Mouse (Mus musculus): ENCODE results near the gene Smg6. TPM values are rescaled to one million over a fixed set of nuclear protein-coding genes. Genes with fewer than 3 reads are reported as not detected.

The Smg6 gene
- 23.3 and 24.1 TPM in 2 replicates for polyA plus RNA-seq (2016; fragmentation: Nextera tagmentation; extraction: Ambion mirVana)

- Histone ChIP-seq H3K4me2 (replicated peaks) (peak within 1 kb of the TSS; percentile 57), H3K9ac (peak within 1 kb of the TSS; percentile 86), H3K4me3 (peak within 1 kb of the TSS; percentile 80), H3K27me3 (no peaks in the 10 kb centered on the region), H3K9me3 (no peaks in the 10 kb centered on the region), H3K36me3 (peaks cover 8% of the 10 kb centered on the region), H3K27ac (peak within 1 kb of the TSS; percentile 98), H3K4me1 (peaks cover 16% of the 10 kb centered on the region)
- under 1% methylated on average over 79 of the region's 88 CpGs for WGBS
- ATAC-seq (ENCODE audit: insufficient number of reproducible peaks, insufficient read depth, low FRiP score, low TSS enrichment) = peak; percentile 93
Observed at GRCm38 (mm10) chr11:74925577-74926387, at the start of gene Smg6, which contains the start of gene Srr. TSS of gene Smg6 (plus strand) at chr11:74925823. TSS of gene Srr (minus strand) at chr11:74925948.

- H3K4me2 ChIP-seq (replicated peaks) = peak overlapping the region; percentile 37
- no peaks in the 10 kb centered on the region for H3K27me3 ChIP-seq
- H3K9ac ChIP-seq = peak overlapping the region; percentile 7; the same call in 1 of the 2 replicates
- H3K4me1 ChIP-seq = peaks cover 13% of the 10 kb centered on the region; the same call in 1 of the 2 replicates
- 3% methylated on average over 9 of the region's 9 CpGs for WGBS
- H3K27ac ChIP-seq = 0 out of 2 replicates have a peak overlapping the region, but pooled peaks have one; percentile 23
- no peaks in the 10 kb centered on the region for H3K9me3 ChIP-seq
- no peaks in the 10 kb centered on the region for H3K36me3 ChIP-seq
- H3K4me3 ChIP-seq = no peak overlapping the region
- ATAC-seq (ENCODE audit: insufficient number of reproducible peaks, insufficient read depth, low FRiP score, low TSS enrichment) = peak; percentile 78; the same call in 1 of the 2 replicates
Observed at GRCm38 (mm10) chr11:74876801-74877200, 48.8 kb upstream of the Smg6 start.

- Histone ChIP-seq H3K9ac (no peak overlapping the region), H3K27ac (no peak overlapping the region), H3K4me2 (replicated peaks) (no peak overlapping the region), H3K9me3 (no peaks in the 10 kb centered on the region), H3K36me3 (no peaks in the 10 kb centered on the region), H3K27me3 (no peaks in the 10 kb centered on the region), H3K4me3 (no peak overlapping the region), H3K4me1 (peaks cover 7% of the 10 kb centered on the region; the same call in 1 of the 2 replicates)
- WGBS = 89% methylated on average over 9 of the region's 9 CpGs
- no peak for ATAC-seq (ENCODE audit: insufficient number of reproducible peaks, insufficient read depth, low FRiP score, low TSS enrichment)
Observed at GRCm38 (mm10) chr11:74880999-74881398, 44.6 kb upstream of the Smg6 start.

GRCm38 (mm10) chr11:74881979-74882378 lies 43.6 kb upstream of the Smg6 start:
- no peaks in the 10 kb centered on the region for H3K27me3 ChIP-seq
- H3K9ac ChIP-seq = no peak overlapping the region; the same call in 1 of the 2 replicates
- WGBS = 74% methylated on average over 14 of the region's 14 CpGs
- no peaks in the 10 kb centered on the region for H3K36me3 ChIP-seq
- H3K9me3 ChIP-seq = no peaks in the 10 kb centered on the region
- no peak overlapping the region for H3K4me3 ChIP-seq
- H3K27ac ChIP-seq = no peak overlapping the region
- H3K4me1 ChIP-seq = peaks cover under 1% of the 10 kb centered on the region; the same call in 1 of the 2 replicates
- no peak overlapping the region for H3K4me2 ChIP-seq (replicated peaks)
- no peak for ATAC-seq (ENCODE audit: insufficient number of reproducible peaks, insufficient read depth, low FRiP score, low TSS enrichment)

GRCm38 (mm10) chr11:74883098-74883497 lies 42.5 kb upstream of the Smg6 start:
- no peaks in the 10 kb centered on the region for H3K27me3 ChIP-seq
- H3K4me3 ChIP-seq = no peak overlapping the region
- no peak overlapping the region for H3K27ac ChIP-seq
- H3K9me3 ChIP-seq = no peaks in the 10 kb centered on the region
- no peak overlapping the region for H3K9ac ChIP-seq
- H3K4me2 ChIP-seq (replicated peaks) = no peak overlapping the region
- WGBS = 94% methylated on average over 10 of the region's 10 CpGs
- H3K36me3 ChIP-seq = no peaks in the 10 kb centered on the region
- no peak for ATAC-seq (ENCODE audit: insufficient number of reproducible peaks, insufficient read depth, low FRiP score, low TSS enrichment)
- no peaks in the 10 kb centered on the region for H3K4me1 ChIP-seq

- H3K36me3 ChIP-seq = peaks cover 3% of the 10 kb centered on the region; the same call in 1 of the 2 replicates
- peaks cover 5% of the 10 kb centered on the region for H3K4me1 ChIP-seq
- no peak overlapping the region for H3K27ac ChIP-seq
- ATAC-seq (ENCODE audit: insufficient number of reproducible peaks, insufficient read depth, low FRiP score, low TSS enrichment) = no peak
- no peaks in the 10 kb centered on the region for H3K9me3 ChIP-seq
- no peak overlapping the region for H3K4me3 ChIP-seq
- no peaks in the 10 kb centered on the region for H3K27me3 ChIP-seq
- H3K9ac ChIP-seq = no peak overlapping the region
- 80% methylated on average over 4 of the region's 4 CpGs for WGBS
- no peak overlapping the region for H3K4me2 ChIP-seq (replicated peaks)
Observed at GRCm38 (mm10) chr11:74894619-74895018, 31.0 kb upstream of the Smg6 start.

- Histone ChIP-seq H3K4me1 (peaks cover 5% of the 10 kb centered on the region), H3K27me3 (no peaks in the 10 kb centered on the region), H3K27ac (peak overlapping the region; percentile 76), H3K36me3 (peaks cover 19% of the 10 kb centered on the region), H3K9ac (peak overlapping the region; percentile 77), H3K4me3 (peak overlapping the region; percentile 86), H3K9me3 (no peaks in the 10 kb centered on the region), H3K4me2 (replicated peaks) (peak overlapping the region; percentile 98)
- under 1% methylated on average over 49 of the region's 55 CpGs for WGBS
- peak; percentile 61; the same call in 1 of the 2 replicates for ATAC-seq (ENCODE audit: insufficient number of reproducible peaks, insufficient read depth, low FRiP score, low TSS enrichment)
Observed at GRCm38 (mm10) chr11:74895980-74896900, 29.4 kb upstream of the Smg6 start.

GRCm38 (mm10) chr11:74896901-74897677 lies 28.5 kb upstream of the Smg6 start, which contains the start of gene Sgsm2:
TSS of gene Sgsm2 (minus strand) at chr11:74897060.
- H3K36me3 ChIP-seq = peaks cover 28% of the 10 kb centered on the region
- peak; percentile 75 for ATAC-seq (ENCODE audit: insufficient number of reproducible peaks, insufficient read depth, low FRiP score, low TSS enrichment)
- H3K9me3 ChIP-seq = no peaks in the 10 kb centered on the region
- H3K4me3 ChIP-seq = peak within 1 kb of the TSS; percentile 86
- peaks cover 5% of the 10 kb centered on the region for H3K4me1 ChIP-seq
- peak within 1 kb of the TSS; percentile 77 for H3K9ac ChIP-seq
- H3K4me2 ChIP-seq (replicated peaks) = peak within 1 kb of the TSS; percentile 98
- peak within 1 kb of the TSS; percentile 76 for H3K27ac ChIP-seq
- H3K27me3 ChIP-seq = no peaks in the 10 kb centered on the region
- WGBS = under 1% methylated on average over 55 of the region's 74 CpGs

GRCm38 (mm10) chr11:74897678-74898516 lies 27.7 kb upstream of the Smg6 start, which contains the start of gene Tsr1:
TSS of gene Tsr1 (plus strand) at chr11:74898071.
- H3K4me1 ChIP-seq = peaks cover 5% of the 10 kb centered on the region
- H3K9me3 ChIP-seq = no peaks in the 10 kb centered on the region
- H3K4me3 ChIP-seq = peak within 1 kb of the TSS; percentile 86
- no peaks in the 10 kb centered on the region for H3K27me3 ChIP-seq
- ATAC-seq (ENCODE audit: insufficient number of reproducible peaks, insufficient read depth, low FRiP score, low TSS enrichment) = peak; percentile 80
- peak within 1 kb of the TSS; percentile 77 for H3K9ac ChIP-seq
- H3K36me3 ChIP-seq = peaks cover 34% of the 10 kb centered on the region
- H3K4me2 ChIP-seq (replicated peaks) = peak within 1 kb of the TSS; percentile 98
- WGBS = under 1% methylated on average over 54 of the region's 54 CpGs
- H3K27ac ChIP-seq = peak within 1 kb of the TSS; percentile 76

GRCm38 (mm10) chr11:74898517-74898827 lies 27.2 kb upstream of the Smg6 start:
- Histone ChIP-seq H3K27ac (peak overlapping the region; percentile 76), H3K27me3 (no peaks in the 10 kb centered on the region), H3K4me2 (replicated peaks) (peak overlapping the region; percentile 98), H3K4me1 (peaks cover 5% of the 10 kb centered on the region), H3K36me3 (peaks cover 40% of the 10 kb centered on the region), H3K9ac (peak overlapping the region; percentile 77), H3K4me3 (peak overlapping the region; percentile 86), H3K9me3 (no peaks in the 10 kb centered on the region)
- WGBS = 0% methylated on average over 7 of the region's 7 CpGs
- ATAC-seq (ENCODE audit: insufficient number of reproducible peaks, insufficient read depth, low FRiP score, low TSS enrichment) = no peak

All from embryonic facial prominence, embryonic 12.5 days (tissue).